In the genomic region with DNA sequence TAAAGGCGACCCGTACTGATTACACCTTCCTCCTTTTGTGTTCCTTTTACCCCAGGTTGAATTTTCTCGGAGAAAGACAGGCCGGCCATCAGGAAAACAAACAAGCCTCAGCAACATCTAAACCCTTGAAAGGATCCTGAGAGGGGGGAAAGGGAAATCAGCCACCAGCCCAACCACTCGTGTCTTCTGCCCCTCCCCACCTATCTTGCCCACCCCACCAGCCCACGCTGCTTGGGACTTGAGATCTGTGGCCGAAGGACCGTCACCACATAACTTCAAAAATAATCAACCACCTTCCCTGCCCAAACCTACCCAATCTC, we compare ENCODE assay signal across 7 mouse cellular contexts. TPM values are rescaled to one million over a fixed set of nuclear protein-coding genes. Genes with fewer than 3 reads are reported as not detected.
DNase-seq lines count a peak whose midpoint lies in the region; ATAC-seq and TF ChIP-seq lines count a peak whose summit lies in the region.

No protein-coding gene starts in this region.

- under 1% methylated on average over 8 of the region's 8 CpGs for WGBS in lung, embryonic 16.5 days
- WGBS in embryonic facial prominence, embryonic 15.5 days, result 1% methylated on average over 8 of the region's 8 CpGs
- WGBS in hindbrain, embryonic 15.5 days, result under 1% methylated on average over 8 of the region's 8 CpGs
- WGBS in lung, postnatal 0 days, result 1% methylated on average over 8 of the region's 8 CpGs

- ATAC-seq in lung, embryonic 16.5 days (ENCODE audit: low read depth), result no peak
- no peak for ATAC-seq in embryonic facial prominence, embryonic 15.5 days (ENCODE audit: insufficient number of reproducible peaks, low FRiP score, low TSS enrichment, low read depth)
- no peak for ATAC-seq in hindbrain, embryonic 15.5 days (ENCODE audit: low FRiP score, low read depth)
- ATAC-seq in lung, postnatal 0 days, result no peak
- no peak for ATAC-seq in CD4-positive, CD25-positive, alpha-beta regulatory T cell, adult 4 months

- TF ChIP-seq CTCF in lung, postnatal 0 days (IDR thresholded peaks at IDR 0.05), result no peak

- peak overlapping the region; percentile 98 for H3K4me2 ChIP-seq in lung, embryonic 16.5 days (ENCODE audit: low read depth, low read length)
- peak overlapping the region; percentile 86 for H3K4me2 ChIP-seq in embryonic facial prominence, embryonic 15.5 days (replicated peaks)
- peak overlapping the region; percentile 78 for H3K4me2 ChIP-seq in hindbrain, embryonic 15.5 days
- H3K4me2 ChIP-seq in lung, postnatal 0 days (replicated peaks; ENCODE audit: low read depth, low read length), result peak overlapping the region; percentile 70

- peak overlapping the region; percentile 94 for H3K9ac ChIP-seq in lung, embryonic 16.5 days (ENCODE audit: low read length)
- H3K9ac ChIP-seq in embryonic facial prominence, embryonic 15.5 days, result peak overlapping the region; percentile 76
- H3K9ac ChIP-seq in hindbrain, embryonic 15.5 days, result peak overlapping the region; percentile 76
- peak overlapping the region; percentile 99 for H3K9ac ChIP-seq in lung, postnatal 0 days (replicated peaks; ENCODE audit: low read depth)

- no peak for TF ChIP-seq EP300 in lung, postnatal 0 days (IDR thresholded peaks at IDR 0.05)

- H3K9me3 ChIP-seq in lung, embryonic 16.5 days (ENCODE audit: control insufficient read depth, low read length), result no peaks in the 10 kb centered on the region
- H3K9me3 ChIP-seq in embryonic facial prominence, embryonic 15.5 days (replicated peaks), result no peaks in the 10 kb centered on the region
- H3K9me3 ChIP-seq in hindbrain, embryonic 15.5 days, result no peaks in the 10 kb centered on the region
- no peaks in the 10 kb centered on the region for H3K9me3 ChIP-seq in lung, postnatal 0 days (ENCODE audit: low read length)

- H3K36me3 ChIP-seq in lung, embryonic 16.5 days (ENCODE audit: control insufficient read depth, insufficient read depth, low read length), result peaks cover 10% of the 10 kb centered on the region; the same call in 1 of the 2 replicates
- peaks cover 14% of the 10 kb centered on the region for H3K36me3 ChIP-seq in embryonic facial prominence, embryonic 15.5 days
- no peaks in the 10 kb centered on the region for H3K36me3 ChIP-seq in hindbrain, embryonic 15.5 days
- H3K36me3 ChIP-seq in lung, postnatal 0 days (ENCODE audit: insufficient read depth, low read length), result no peaks in the 10 kb centered on the region

- H3K4me1 ChIP-seq in lung, embryonic 16.5 days (replicated peaks; ENCODE audit: control insufficient read depth, insufficient read depth, low read length), result peaks cover 26% of the 10 kb centered on the region
- peaks cover 31% of the 10 kb centered on the region for H3K4me1 ChIP-seq in embryonic facial prominence, embryonic 15.5 days
- H3K4me1 ChIP-seq in hindbrain, embryonic 15.5 days (replicated peaks), result peaks cover 39% of the 10 kb centered on the region
- H3K4me1 ChIP-seq in lung, postnatal 0 days (ENCODE audit: insufficient read depth, low read depth, low read length), result peaks cover 22% of the 10 kb centered on the region

- H3K4me3 ChIP-seq in lung, embryonic 16.5 days (ENCODE audit: low read length), result peak overlapping the region; percentile 85
- H3K4me3 ChIP-seq in embryonic facial prominence, embryonic 15.5 days (replicated peaks), result peak overlapping the region; percentile 80
- H3K4me3 ChIP-seq in hindbrain, embryonic 15.5 days, result peak overlapping the region; percentile 55
- H3K4me3 ChIP-seq in lung, postnatal 0 days (ENCODE audit: low read depth, low read length), result peak overlapping the region; percentile 76

- no peaks in the 10 kb centered on the region for H3K27me3 ChIP-seq in lung, embryonic 16.5 days (ENCODE audit: control insufficient read depth, insufficient read depth, low read depth, low read length)
- no peaks in the 10 kb centered on the region for H3K27me3 ChIP-seq in embryonic facial prominence, embryonic 15.5 days
- H3K27me3 ChIP-seq in hindbrain, embryonic 15.5 days, result no peaks in the 10 kb centered on the region
- H3K27me3 ChIP-seq in lung, postnatal 0 days (replicated peaks; ENCODE audit: insufficient read depth, low read length), result no peaks in the 10 kb centered on the region

- DNase-seq in lung, postnatal 4 days, result no peak
- peak; percentile 54 for DNase-seq in lung, postnatal 0 days (ENCODE audit: low spot score)
- no peak for DNase-seq in gastrocnemius, postnatal 10 days

- peak overlapping the region; percentile 97 for H3K27ac ChIP-seq in lung, embryonic 16.5 days (ENCODE audit: low read length)
- peak overlapping the region; percentile 98 for H3K27ac ChIP-seq in embryonic facial prominence, embryonic 15.5 days (replicated peaks)
- peak overlapping the region; percentile 98 for H3K27ac ChIP-seq in hindbrain, embryonic 15.5 days (replicated peaks)
- peak overlapping the region; percentile 99 for H3K27ac ChIP-seq in lung, postnatal 0 days (ENCODE audit: low read length)

RNA-seq across cellular contexts. Expression of gene Ppp1r10, which starts 0.9 kb away (rescaled TPM):
- 38.0 and 40.5 TPM in 2 replicates for polyA plus RNA-seq in lung, embryonic 16.5 days (2015; fragmentation: Nextera tagmentation; extraction: Ambion mirVana)
- 39.2 and 39.5 TPM in 2 replicates for polyA plus RNA-seq in embryonic facial prominence, embryonic 15.5 days (2015; fragmentation: Nextera tagmentation; extraction: Ambion mirVana)
- 41.1 and 43.0 TPM in 2 replicates for polyA plus RNA-seq in hindbrain, embryonic 15.5 days (2015; fragmentation: Nextera tagmentation; extraction: Ambion mirVana)
- 21.4 and 23.5 TPM in 2 replicates for polyA plus RNA-seq in lung, postnatal 0 days (2015; fragmentation: Nextera tagmentation; extraction: Ambion mirVana)
- 10 to 100 TPM; 44.9 to 53.5 TPM for polyA plus RNA-seq in CD4-positive, CD25-positive, alpha-beta regulatory T cell, adult 4 months (2017; shearing (Covaris generic))
- total RNA-seq in gastrocnemius, postnatal 10 days (2021), result 10 to 100 TPM; 31.4 to 47.1 TPM

RNA-seq across cellular contexts. Expression of gene Mrps18b, which starts 0.9 kb away (rescaled TPM):
- 67.5 and 73.1 TPM in 2 replicates for polyA plus RNA-seq in lung, embryonic 16.5 days (2015; fragmentation: Nextera tagmentation; extraction: Ambion mirVana)
- 72.5 and 75.7 TPM in 2 replicates for polyA plus RNA-seq in embryonic facial prominence, embryonic 15.5 days (2015; fragmentation: Nextera tagmentation; extraction: Ambion mirVana)
- 57.0 and 59.1 TPM in 2 replicates for polyA plus RNA-seq in hindbrain, embryonic 15.5 days (2015; fragmentation: Nextera tagmentation; extraction: Ambion mirVana)
- polyA plus RNA-seq in lung, postnatal 0 days (2015; fragmentation: Nextera tagmentation; extraction: Ambion mirVana), result 40.7 and 44.8 TPM in 2 replicates
- polyA plus RNA-seq in CD4-positive, CD25-positive, alpha-beta regulatory T cell, adult 4 months (2017; shearing (Covaris generic)), result 10 to 100 TPM; 59.8 to 82.8 TPM
- total RNA-seq in gastrocnemius, postnatal 10 days (2021), result 10 to 100 TPM; 44.8 to 54.4 TPM

RNA-seq across cellular contexts. Expression of gene Atat1, which starts 7.2 kb away (rescaled TPM):
- 62.6 and 62.7 TPM in 2 replicates for polyA plus RNA-seq in lung, embryonic 16.5 days (2015; fragmentation: Nextera tagmentation; extraction: Ambion mirVana)
- polyA plus RNA-seq in embryonic facial prominence, embryonic 15.5 days (2015; fragmentation: Nextera tagmentation; extraction: Ambion mirVana), result 64.5 and 77.7 TPM in 2 replicates
- polyA plus RNA-seq in hindbrain, embryonic 15.5 days (2015; fragmentation: Nextera tagmentation; extraction: Ambion mirVana), result 343 and 422 TPM in 2 replicates
- 19.3 and 24.6 TPM in 2 replicates for polyA plus RNA-seq in lung, postnatal 0 days (2015; fragmentation: Nextera tagmentation; extraction: Ambion mirVana)
- polyA plus RNA-seq in CD4-positive, CD25-positive, alpha-beta regulatory T cell, adult 4 months (2017; shearing (Covaris generic)), result 10 to 100 TPM; 10.3 to 16.9 TPM
- total RNA-seq in gastrocnemius, postnatal 10 days (2021), result 1 to 10 TPM; 6.4 to 9.8 TPM

RNA-seq across cellular contexts. Expression of gene 2310061I04Rik, which starts 19.9 kb away (rescaled TPM):
- 15.6 TPM in 2 replicates for polyA plus RNA-seq in lung, embryonic 16.5 days (2015; fragmentation: Nextera tagmentation; extraction: Ambion mirVana)
- polyA plus RNA-seq in embryonic facial prominence, embryonic 15.5 days (2015; fragmentation: Nextera tagmentation; extraction: Ambion mirVana), result 22.3 and 23.9 TPM in 2 replicates
- polyA plus RNA-seq in hindbrain, embryonic 15.5 days (2015; fragmentation: Nextera tagmentation; extraction: Ambion mirVana), result 63.7 and 68.6 TPM in 2 replicates
- 15.9 and 18.5 TPM in 2 replicates for polyA plus RNA-seq in lung, postnatal 0 days (2015; fragmentation: Nextera tagmentation; extraction: Ambion mirVana)
- polyA plus RNA-seq in CD4-positive, CD25-positive, alpha-beta regulatory T cell, adult 4 months (2017; shearing (Covaris generic)), result 10 to 100 TPM; 12.6 to 15.3 TPM
- total RNA-seq in gastrocnemius, postnatal 10 days (2021), result 10 to 100 TPM; 49.6 to 56.2 TPM

RNA-seq across cellular contexts. Expression of gene Dhx16, which starts 37.5 kb away (rescaled TPM):
- 40.2 and 42.4 TPM in 2 replicates for polyA plus RNA-seq in lung, embryonic 16.5 days (2015; fragmentation: Nextera tagmentation; extraction: Ambion mirVana)
- 40.7 and 50.6 TPM in 2 replicates for polyA plus RNA-seq in embryonic facial prominence, embryonic 15.5 days (2015; fragmentation: Nextera tagmentation; extraction: Ambion mirVana)
- polyA plus RNA-seq in hindbrain, embryonic 15.5 days (2015; fragmentation: Nextera tagmentation; extraction: Ambion mirVana), result 30.8 and 32.4 TPM in 2 replicates
- 22.3 and 25.8 TPM in 2 replicates for polyA plus RNA-seq in lung, postnatal 0 days (2015; fragmentation: Nextera tagmentation; extraction: Ambion mirVana)
- polyA plus RNA-seq in CD4-positive, CD25-positive, alpha-beta regulatory T cell, adult 4 months (2017; shearing (Covaris generic)), result 10 to 100 TPM; 13.4 to 39.3 TPM
- total RNA-seq in gastrocnemius, postnatal 10 days (2021), result 10 to 100 TPM; 12.6 to 16.8 TPM
